Mouse (Mus musculus) embryo, embryonic 10 days (tissue): ENCODE results near the gene Slc30a7.
"Not testable (repeated sequence)": the region's sequence is repeated elsewhere in the genome, so short reads cannot be mapped to it uniquely, and the experiment has no call there.

Source experiments
- DNase-seq: peaks from one replicate; pipeline ENCODE4 v3.0.0-alpha.2; 2015; ENCODE audit warnings: low spot score

The Slc30a7 gene

DNA sequence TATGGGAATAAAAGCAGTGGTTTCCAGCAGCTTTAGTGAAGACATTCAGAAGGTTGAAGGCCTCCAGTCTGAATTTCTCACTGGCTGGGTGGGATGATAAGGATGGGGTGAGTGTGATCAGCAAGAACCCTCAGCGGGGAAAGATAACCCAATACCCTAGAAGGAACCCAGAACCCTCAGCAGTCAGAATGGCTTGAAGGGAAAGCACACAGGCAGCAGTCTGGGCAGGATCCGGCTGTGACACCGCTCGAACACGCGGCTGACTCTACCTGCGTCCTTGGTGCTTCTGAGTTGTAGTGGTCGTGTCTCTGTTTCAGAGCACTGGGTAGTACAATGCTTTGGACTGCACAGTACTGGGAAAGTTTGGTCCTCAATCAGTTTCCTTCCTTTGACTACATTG is 60.9 kb downstream of the Slc30a7 start:
- no peak for DNase-seq

DNA sequence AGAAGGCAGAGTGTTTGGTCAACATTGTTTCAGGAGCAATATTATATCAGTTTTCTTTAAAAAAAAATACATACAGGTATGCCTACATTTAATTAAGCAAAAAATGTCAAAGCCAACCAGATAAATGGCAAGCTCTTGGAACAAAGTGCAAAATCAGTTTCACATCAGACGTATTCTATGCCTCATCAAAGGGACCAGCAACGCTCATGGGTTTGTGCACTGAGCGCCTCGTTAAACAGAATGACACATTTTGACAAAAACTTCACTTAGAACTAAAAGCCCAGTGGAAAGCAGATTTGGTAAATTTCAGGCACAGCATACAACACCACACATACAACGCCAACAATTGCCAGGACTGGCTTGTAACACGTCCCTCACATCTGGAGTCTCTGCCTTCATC is 62.8 kb downstream of the Slc30a7 start:
- no peak for DNase-seq

DNA sequence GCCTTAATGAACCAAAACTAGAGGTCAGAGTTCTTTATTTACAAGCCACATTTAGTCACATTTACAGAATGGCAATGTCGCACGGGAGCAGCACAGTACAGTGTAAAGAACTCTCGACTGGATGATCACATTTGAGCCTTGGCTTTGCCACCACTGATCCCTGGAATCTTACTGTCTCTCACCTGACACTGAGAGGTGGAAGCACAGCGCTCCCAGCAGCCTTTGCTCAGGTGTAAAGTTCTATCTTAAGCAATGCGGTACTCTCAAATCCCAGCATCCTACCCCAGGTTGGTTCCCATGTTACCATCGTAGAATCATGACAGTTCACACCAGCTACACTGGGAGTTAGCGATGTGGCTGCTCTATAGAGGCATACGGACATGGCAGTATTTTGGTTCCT is 65.7 kb downstream of the Slc30a7 start:
- no peak for DNase-seq

DNA sequence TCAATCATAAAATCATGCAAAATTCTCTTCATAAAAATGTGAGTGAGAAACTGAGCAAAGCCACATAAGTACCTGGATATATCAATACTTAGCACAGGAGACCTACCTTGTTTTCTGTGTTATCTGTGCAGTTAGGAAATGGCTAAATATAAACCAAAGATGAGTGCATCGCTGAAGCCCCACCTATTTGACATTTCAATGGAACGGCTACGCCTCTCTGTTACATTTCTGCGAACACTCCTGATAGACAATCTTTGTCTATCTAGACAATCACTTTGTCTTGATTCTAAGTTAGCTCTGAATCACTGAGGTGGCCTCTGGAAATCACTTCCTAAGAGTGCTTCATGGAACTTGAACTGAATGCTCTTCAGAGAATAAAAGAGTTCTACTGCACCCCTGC is 66.7 kb downstream of the Slc30a7 start:
- no peak for DNase-seq

DNA sequence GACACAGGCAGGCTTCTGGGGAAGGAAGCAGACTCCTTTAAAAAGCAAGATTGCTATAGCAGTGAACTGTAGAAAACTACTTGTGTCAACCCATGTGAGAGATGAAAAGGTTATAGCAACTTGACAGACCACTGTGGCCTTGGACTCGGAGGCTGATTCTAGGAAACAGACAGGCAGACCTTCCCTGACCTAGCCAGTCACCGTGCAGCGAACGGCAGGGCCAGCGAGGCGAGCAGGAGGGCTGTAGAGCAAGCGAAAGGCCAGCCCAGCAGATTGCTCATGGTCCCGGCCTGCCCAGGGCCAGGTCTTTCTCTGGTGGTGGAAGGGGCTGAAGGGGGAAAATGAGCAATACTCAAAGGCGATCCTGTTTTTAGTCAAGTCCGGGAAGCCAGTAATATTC is 69.4 kb downstream of the Slc30a7 start:
- DNase-seq = no peak

DNA sequence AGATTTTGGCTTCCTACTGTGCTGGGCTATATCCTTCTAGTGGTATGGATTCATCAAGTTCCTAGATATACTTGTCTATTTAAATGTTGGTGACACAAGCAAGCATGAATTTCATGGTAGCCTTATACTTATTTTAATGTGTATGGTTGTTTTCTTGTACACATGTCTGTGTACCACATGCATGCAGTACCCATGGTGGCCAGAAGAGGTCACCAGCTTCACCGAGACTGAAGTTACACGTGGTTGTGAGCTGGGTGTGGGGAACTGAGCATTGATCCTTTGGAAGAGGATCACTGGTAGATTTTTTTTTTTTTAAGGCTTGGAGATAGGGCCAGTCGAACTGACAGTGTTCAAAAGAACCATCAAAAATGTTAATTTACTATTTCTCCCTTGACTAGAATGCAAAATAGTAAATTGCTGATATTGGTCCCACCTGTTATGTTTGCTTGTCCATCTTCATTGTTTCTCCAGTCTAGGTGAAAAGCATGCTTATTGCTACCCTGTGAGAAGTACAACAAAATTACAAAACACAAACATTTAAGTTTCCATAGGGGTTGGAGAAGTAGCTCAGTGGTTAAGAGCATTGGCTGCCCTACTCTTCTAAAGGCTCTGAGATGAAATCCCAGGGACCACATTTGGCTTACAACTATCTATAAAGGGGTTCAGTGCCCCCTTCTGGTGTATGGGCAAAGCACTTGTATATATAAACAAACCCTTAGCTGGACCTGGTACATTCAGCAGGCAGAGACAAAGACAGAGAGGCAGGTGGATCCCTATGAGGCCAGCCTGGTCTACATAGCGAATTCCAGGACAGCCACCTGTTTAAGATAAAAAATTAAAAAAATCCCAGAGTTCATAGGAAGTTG is 70.2 kb downstream of the Slc30a7 start:
- DNase-seq = peak; percentile 79

DNA sequence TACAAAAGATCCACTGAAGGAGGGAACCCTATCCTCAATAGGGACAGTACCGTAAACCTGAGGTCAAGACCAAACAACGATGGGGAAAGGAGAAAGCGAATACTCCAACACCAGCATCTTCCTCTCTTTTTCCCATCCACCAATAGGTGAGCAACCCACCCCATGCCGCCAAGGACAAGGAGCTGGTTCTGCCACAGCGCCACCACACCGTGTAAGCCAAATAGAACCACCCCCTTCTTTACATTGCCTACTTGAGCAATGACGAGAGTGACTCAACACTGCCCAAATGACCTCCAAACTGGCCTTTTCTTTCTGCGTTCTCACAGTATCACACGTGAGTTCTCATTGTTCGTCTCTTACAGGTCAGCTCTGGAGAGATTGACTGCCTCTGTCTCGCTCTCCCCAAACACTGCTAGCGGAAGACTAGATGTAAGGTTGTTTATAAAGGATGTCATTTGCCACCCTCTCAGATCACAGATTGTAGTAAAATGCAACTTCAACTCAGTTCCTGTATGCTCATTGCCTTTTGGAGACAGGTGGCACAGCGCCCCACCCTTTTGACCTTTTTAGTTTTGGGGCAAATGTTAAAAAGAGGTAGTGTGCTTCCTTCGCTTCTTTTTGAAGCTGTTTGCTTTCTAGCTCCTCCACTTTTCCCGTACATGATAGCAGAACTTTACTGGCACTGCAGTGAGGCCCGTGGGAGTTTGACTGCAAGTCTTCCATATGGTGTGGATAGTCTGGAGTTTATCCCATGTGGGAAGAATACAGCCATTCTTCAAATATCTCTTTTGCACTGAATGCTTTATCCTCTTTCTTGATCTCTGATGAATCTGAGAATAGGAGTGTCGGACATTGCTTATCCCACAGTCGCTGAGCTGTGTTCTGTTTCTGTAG is 73.7 kb downstream of the Slc30a7 start:
- no peak for DNase-seq

DNA sequence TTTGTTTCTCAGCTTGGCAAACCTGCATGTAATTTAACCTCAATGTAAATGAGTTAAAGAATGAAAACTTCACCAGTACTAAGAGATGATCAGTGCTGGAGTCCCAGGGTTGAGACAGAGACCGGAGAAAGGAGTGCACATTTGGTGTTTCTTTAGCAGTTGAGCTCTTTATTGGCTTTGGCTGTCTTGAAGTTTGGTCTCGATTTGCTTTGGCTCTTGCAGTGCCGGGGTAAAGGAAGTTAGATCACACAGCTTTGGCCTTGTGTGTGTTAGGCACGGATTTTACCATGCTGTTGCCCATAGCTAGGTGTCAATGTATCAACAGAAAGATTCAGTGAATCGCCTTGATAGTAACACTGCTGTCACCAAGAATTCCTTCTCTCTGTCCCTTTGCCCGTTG is 75.5 kb downstream of the Slc30a7 start:
- no peak for DNase-seq

DNA sequence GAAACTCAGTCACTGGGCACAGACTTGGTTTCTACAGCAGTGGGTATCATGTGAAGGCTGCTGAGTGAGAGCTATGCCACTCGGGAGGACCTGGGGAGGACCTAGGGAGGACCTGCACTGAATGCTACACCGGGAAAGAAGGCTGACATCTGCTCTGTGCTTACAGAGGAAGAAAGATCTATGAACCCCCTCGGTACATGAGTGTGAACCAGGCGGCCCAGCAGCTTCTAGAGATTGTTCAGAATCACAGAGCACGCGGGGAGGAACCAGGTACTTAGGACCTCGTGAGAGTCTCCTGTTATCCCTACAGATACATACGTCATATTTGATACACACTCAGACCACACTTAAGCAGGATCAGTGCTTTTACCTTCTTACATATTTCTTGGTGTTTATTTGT is 80.7 kb downstream of the Slc30a7 start:
- DNase-seq = no peak

DNA sequence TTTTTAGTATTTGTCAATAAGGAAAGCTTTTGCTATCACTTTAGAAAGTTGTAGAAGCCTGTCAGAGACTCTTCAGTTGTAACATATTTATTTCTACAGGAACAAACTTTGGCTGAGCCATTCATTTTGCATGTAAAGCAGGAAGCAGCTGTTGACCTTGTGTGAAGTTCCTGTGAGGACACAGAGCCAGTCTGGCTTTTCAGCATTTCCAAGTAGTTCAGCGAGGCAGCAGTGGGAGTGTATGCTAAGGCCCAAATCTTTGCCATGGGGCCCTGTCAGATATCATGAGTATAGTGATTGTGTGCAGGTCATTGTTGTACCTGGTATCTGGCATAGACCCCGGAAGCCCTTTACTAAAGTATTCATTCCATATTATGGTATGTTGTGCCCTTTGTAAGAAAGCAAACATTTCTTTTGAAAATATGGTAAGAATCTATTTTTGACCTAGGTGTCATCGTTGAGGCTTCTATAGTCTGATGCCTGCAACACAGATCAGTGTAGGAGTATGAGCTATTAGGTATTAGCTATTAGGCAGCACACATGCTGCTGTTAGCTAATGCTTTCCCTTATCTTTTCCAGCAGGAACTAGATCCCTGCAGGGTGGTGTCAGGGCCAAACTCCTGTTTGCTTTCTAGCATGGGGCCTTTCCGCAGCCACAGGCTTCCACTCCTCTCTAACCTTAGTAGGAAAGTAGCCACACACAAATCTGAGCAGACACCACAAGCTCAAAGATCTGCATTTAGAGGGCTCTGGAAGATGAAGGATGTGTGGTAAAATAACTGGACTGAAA is 82.6 kb downstream of the Slc30a7 start:
- no peak for DNase-seq

DNA sequence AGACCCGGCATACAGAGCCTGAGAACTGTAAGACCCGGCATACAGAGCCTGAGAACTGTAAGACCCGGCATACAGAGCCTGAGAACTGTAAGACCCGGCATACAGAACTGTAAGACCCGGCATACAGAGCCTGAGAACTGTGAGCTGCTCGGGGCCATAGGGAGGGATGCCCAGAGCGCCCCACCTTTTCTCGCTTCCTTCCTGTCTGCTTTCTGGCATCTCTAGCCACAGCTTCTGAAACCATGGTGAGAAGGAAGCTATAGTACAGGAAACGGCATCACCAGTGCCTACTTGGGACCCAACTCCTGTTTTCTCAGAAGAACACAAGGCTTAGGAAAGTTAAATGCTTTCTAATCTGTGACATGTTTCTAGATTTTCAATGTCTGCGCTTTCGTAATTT is 99.8 kb downstream of the Slc30a7 start:
- DNase-seq = not testable (repeated sequence)

DNA sequence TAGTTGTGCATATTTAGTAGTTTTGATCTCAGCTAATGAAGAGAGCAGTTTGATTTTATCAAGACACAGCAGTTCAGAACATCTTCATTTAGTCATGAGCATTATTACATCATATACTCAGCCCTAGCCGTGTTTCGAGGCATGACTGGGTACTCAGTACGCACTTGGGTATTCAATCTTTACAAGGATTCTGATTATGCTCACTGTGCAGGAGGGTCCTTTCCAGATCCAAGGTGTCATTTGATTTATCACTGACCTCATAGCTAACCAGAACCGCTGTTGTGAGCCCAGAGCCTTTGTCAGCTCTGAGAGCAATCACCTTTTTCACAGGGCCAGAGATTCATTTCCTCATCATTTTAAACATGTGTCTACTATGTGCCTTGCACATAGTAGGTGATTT is 101.6 kb downstream of the Slc30a7 start:
- DNase-seq = no peak

DNA sequence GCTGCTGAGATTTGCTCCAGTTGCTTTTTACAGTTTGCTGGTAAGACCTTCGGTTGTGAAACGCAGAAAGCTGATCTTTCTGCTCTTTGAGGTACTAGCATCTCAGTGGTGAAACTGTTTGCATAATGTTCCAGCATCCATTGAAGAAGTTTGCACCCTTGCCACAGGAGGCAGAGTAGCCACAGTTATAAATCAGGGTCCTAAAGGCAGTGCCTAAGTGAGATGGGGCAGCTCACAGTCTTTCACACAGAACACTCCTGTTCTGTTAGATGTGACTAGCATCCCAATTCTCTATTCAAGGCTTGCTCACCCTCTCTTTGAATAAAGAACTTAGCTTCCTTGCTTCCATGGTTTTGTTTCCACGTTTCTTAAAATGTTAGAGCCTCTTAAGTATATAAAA is 102.1 kb downstream of the Slc30a7 start:
- no peak for DNase-seq

DNA sequence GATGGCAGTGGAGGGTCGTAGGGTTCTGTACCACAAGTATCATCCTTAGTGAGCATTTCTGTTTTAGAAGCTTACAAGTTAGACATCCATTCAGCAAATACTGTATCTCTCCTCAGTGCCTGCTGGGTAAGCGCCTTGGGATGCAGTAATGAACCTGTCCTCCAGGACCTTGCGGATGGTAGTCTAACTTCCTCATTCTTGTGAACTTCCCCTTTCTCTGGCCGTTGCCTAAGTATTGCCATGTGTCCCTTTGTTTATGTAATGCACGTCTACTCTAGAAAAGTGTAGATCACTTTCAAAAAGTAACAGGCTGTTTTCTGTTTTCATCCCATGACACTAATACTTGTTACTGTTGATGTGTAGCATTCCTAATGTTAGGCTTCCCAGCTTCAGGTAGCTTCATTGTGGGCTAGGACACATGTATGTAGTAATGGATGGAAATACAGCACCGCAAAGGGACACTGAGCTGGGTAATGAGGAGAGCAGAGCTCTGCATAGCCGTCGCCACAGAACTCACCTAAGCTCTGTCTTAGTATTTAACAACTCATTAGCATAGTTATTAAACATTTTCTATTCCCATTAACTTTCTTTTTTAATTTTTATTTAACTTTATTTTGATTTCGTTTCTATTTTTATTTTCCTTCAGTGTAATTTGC is 104.8 kb downstream of the Slc30a7 start:
- DNase-seq = no peak

DNA sequence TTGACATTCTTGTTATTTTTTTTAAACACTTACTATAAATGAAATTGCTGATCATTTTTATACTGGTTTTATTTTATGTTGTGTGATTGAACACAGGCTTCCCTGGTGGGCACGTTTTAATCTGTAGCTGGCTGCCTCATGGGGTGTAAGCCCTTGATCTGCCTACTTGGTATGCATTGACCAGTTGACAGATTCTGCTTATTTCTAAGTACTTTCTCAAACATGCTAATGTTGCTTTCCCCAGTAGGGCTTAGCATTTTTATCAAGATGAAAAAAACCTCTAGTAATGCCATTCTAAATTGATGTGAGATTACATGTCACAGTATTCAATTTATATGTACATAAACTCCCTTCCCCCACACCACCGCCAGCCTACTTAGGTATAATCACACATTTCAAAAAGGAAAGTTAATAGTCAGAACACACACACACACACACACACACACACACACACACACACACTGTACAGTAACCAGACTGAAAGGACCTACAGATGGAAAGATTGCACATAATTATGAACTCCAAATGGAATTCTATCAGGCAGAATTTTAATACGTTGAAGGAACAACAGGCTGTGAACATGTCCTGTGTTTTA is 108.8 kb downstream of the Slc30a7 start:
- no peak for DNase-seq

DNA sequence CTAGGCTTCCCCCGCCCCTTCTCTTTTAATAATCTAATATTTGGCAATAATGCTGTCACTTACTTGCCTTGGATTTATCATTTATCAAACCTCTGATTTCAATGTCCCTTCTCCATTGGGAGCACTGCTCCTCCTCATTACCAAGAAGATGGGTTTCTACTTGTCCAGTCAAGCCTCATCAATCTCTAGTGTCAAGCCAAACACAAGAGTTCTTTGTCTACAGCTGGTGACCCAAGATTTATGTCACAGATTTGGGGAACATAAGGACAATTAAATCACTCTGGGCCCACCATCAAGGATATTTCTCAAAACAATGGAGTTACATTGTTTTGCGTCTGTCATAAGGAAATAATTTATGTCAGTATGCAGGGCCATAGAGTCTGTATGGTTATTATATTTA is 114.0 kb downstream of the Slc30a7 start:
- DNase-seq = no peak

DNA sequence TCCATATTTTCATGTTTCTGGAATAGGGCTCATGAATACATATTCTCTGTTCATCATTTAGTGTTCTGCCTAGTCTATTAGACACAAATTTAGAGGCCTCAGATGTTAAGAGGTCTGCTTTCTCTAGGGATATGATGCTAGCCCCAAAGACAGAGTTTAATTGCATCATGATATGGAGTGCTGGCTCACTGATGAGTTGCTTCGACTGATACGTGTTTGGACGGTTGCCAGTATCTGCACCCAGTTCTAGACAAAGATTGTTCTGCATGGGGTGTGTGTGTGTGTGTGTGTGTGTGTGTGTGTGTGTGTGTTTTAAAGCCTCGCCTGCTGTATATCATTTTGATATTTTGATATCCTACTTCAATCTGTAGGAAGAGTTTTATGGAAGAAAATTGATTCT is 114.9 kb downstream of the Slc30a7 start:
- DNase-seq = no peak
